Mouse (Mus musculus) right cerebral cortex, postnatal 36 days (tissue): ENCODE data around the gene Tgfbi.

ENCODE experiments used
- DNase-seq, 2 experiments: peaks; one replicate each; pipeline ENCODE4 v3.0.0; 2022; ENCODE audit warnings: low spot score in 2 of 2, mixed read lengths in 1 of 2

Tgfbi gene

DNA sequence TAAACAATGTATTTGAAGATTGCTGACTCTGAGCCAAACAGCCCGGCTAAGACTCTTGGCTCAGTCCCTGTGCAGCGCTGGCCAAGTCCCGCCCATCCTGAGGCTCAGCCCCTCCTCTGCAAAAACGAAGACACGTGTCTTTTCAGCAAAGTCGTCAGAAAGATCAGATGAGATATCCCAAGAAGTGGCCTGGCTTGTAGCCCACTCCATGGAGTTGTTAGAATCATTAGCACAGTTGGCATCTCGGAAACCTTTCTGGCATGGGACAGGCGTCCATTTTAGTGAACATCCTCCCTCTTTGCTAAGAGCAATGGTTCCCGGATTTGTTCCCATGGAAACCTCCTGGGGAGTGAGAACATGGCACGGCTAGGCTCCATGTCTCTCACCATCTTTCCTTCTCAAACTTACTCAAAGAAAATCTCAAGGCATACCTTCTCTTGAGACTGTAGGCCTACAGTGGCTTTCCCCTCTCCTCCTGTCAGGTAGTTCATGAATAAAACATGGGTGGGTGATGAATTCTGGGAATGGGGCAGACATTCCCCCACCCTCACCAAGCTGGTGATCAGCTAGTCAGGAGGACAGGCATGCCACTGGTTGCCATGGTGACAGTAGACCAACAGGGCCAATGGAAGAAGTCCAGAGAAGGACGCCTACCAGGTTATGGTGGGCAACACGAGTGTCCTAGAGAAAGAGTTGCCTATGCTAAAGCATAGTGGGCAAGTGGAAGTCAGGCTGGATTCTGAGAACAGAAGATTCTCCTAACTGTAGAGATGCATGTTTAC lies 11.3 kb upstream of the Tgfbi start:
- DNase-seq: no peak

DNA sequence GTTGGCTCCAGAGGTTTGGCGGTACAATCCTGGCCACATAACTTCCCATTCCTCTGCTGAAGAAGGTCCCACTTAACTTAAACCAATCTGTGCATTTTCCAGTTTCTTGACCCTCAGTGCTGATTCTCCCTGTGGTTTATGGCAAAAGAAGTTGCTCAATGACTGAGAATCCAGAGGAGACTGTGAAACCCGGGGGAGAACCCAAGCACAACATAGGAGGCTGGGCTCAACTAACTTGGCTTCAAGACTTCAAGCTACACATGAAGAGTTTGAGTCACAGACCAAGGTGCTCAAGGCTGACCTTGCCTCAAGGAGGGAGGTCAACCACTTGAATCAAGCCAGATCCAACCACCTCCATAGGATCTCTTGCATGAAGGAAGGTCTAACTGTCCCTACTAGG lies 9.8 kb upstream of the Tgfbi start:
- no peak for DNase-seq

DNA sequence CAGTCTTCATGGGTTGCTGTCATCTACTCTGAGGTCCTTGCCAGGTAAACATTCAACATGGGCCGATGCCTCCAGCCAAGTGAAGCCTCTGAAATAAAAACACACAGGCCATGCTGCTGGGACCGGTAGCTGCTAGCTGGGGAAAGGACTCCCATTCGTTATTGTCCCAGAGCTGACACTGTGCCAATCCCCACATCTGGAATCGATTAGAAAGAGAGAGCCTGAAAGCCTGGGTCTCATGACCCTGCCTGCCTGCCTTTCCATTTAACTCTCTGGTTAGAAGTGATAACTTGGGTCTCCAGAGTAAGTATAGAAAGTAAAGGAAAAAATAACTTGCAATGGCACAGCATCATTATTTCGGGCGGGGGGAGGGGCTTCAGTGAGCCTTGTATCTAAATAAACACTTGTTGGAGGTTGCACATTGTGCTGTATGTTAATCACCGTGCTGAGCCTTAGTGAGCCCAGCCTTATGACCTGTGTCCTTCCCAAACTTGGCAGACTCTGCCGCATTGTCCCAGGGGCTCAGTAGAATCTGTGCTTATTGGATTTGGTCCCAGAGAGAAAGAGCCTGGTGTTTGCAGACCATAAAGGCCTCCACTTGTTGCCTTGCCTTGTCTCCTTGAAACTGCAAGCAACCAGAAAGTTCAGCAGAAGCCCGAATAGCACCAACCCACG lies 9.0 kb upstream of the Tgfbi start:
- no peak for DNase-seq

DNA sequence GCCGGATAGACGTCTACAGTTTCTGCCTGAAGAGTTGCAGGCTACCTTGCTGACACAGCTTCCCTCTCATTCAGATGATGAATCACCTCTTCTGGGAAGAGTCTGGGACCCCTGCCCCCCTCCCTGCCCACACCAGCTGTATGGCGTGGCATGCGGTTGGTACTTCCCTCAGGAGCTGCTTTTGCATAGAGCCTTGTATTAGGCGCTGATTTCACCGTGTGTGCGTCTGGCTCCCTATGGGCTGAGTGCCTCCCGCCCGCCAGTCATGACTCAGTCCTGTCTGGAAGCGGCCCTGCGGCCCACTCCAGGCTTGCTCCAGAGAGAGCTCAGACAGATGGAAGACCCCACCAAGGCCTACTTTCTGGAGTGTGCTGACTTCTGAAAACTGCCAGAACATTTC lies 8.1 kb upstream of the Tgfbi start:
- DNase-seq: no peak

DNA sequence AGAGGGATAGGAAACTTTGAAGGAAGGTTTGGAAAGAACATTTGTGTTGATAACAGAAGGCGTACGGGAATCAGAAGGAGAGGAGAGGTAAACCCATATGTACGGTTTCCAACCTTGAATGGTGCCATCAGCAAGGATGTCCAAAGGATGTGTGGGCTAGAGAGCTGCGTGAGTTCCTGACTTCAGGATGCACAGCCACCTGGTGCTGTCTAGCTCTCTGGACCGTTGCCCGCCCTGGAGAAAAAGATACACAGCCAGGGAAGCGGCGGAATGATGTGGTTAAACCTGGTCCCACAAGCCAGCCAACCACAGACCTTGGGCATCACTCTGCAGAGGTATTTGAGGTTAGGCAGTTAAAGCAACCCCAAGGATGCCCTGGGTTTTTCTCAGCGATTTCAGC lies 3.8 kb upstream of the Tgfbi start:
- no peak for DNase-seq

DNA sequence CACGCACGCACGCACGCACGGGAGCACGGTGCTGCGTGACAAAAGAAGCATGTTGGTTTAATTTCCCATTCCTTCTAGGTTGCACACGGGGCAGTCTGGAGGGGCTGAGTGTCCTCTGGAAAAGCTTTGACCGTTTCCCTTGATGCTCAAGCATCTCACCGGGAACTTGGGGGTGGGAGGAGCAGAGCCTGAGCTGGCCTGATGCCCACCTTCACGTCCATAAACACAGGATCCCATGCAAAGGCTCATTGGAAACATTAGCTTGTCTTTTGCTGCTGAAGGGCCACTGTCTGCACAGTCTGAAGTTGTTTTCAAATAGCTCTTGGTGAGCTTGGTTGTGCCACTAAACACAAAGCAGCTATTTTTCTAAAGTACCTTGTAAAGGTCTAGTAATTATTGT lies 2.6 kb upstream of the Tgfbi start:
- DNase-seq: no peak

DNA sequence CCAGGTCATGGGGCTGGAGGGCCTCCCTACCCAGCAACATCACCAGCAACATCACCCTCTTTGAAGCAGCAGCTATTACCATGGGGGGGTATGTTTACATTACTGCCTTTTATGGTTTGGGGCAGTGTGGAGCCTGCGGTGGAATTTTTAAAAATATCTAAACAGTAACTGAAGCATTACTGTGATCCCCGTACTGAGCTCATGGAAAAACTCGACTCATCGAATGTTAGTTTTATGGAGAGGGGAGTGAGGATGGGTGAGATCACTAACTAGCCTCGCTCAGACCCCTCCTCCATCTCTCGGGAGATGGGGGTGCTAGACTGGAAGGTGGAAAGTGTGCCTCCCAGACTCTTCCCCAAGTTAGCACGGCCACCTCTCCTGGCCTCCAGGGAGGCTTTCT lies 2.1 kb upstream of the Tgfbi start:
- no peak for DNase-seq

DNA sequence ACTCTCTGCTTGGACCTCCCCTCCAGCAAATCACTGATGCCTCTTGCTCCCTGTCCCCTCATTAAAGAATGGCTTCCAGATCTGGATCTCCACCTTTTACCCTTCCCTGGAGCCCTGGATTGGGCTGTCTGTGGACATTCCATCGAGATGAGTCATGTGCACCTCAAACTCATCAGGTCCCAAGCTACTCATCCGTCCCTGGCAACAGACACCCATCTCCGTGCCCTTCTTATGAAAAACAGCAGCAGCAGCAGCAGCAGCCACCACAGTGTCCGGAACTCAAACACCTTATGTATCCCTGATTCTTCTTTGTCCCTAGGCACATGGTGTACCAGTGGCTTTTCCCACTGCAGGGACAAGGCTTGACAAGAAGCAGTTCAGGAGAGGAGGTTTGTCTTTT lies 1.5 kb upstream of the Tgfbi start:
- no peak for DNase-seq

DNA sequence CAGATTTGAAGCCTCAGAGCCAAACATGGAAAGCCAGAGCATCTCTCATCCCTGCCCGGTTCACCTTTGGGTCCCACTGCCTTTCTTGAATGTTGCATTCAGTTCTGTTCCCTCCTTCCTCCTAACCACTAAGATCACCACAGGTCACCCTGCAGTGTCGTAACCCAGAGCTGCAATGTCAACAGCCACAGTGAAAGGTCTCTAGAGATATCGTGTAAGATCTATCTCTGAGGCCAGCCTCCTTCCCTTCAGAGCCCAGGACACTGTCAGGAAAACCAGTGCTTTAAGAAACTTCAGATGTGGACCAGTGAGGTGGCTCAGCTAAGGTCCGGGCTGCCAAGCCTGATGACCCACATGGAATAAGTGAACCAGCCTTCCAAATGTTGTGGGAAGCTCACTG lies 1.8 kb downstream of the Tgfbi start:
- DNase-seq: no peak

DNA sequence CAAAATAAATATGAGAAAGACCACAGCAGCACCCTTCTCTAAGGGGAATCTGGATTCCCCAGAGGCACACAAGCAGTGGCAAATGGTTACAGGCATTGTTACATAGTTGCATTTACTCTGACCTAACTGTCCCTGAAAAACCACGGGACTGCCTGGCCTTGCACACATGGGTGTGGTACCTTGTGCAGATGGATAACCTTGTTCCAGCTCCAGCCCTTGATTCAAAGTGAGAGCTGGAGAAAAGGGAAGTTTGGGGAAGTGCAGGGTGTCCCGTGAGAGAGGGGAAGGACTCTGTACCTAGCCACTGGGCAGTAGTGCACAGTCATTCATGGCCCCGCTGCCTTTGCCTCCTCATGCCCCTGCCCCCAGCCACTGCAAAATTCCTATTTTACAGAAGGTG lies 2.4 kb downstream of the Tgfbi start:
- no peak for DNase-seq

DNA sequence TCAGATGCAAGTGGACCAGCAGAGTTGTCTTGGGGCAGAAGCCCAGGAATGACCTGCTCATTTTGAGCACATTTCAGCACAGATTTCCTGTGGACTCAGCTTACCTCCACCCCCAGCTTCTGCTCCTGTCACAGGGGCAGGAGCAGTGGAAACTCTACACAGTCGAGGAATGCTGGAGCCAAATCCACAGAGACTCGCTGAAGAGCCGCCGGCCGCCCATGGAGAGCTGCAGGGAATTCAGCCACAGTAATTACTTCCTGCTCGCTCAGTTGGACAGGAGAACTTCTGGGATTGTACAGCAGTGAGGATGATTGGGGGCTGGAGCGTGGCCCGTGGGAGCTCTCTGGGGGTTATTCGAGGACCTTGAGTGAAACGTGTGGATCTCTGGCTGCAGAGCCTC lies 3.0 kb downstream of the Tgfbi start:
- DNase-seq: no peak

DNA sequence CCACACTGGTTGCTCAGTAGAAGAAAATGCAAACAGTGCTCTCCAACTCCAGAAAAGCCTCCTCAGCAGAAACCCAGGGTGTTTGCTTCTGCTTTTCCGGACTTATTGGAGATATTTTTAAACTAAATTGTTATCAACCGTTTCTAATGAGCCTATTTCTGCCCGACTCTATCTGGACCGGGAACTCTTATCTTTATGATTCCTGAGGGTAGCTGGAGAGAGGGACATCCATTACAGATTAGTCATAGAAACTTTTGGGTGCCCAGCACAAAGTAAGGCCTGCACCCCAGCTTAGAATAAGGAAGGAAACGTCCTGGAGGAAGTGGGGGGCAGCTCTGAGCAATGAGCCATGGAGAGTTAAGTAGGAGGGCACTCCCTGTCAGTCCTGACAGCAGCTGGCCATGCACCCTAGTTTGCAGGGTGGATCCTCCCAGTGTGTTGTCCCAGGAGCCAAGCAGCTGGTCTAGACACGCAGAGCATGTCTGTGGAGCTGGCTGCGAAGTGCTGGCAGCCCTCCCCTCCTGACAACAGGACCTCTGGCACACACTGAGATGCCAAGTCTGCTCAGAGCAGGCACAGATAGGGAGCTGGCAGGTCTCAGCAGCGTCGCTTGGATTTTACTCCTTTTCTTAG lies 4.2 kb downstream of the Tgfbi start:
- DNase-seq: no peak

DNA sequence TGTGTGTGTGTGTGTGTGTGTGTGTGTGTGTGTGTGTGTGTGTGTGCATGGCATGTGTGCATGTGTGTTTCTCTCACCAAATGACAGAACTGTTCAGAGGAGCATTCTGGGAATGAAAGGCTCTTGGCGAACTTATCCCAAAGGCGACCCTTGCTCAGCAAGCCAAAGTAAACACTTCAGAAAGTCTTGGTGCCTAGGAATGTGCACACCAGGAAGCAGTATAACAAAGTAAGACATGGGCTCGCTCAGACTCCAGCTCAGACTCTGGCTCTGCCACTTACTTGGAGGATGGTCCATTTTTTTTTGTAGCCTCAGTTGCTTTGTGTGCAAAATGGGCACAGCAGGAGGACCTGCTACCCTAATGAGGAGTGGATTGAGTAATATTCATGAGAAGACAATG lies 5.4 kb downstream of the Tgfbi start:
- no peak for DNase-seq

DNA sequence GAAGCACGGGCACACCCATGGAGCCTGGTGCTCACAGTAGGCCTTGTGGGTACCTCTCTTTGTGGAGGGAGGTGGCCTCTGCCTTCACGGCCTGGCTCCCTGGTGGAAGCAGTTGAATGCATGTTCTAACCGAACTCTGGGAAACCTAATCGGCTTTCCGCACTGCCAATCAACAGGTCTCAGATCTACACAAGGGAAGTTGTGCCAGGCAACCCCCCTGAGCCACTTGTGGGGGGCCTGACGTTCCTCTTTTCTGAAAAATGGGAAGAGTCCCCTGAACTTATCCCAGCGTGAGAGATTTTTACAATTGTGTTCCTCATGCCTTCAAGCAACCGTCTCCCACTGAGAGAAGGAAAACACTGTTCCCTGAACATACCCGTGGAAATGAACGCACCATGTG lies 5.9 kb downstream of the Tgfbi start:
- DNase-seq: no peak

DNA sequence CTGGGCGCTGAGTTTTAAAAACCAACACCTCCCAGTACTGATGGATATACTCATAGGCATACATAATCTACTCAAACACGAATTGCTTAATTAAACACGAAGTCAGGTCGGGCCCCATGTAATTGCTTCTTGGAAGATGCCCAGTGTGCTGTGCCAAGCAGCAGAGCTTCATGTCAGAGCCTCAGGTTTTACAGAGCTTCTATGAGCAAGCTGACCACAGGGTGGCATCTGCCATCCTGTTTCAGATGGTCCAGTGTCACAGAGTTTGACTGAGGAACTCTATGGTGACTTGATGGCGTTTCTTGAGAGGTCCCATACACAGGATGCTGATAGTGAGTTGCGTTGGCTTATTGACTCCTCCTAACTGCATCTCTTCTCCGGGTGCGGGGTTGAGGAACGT lies 6.5 kb downstream of the Tgfbi start:
- no peak for DNase-seq

DNA sequence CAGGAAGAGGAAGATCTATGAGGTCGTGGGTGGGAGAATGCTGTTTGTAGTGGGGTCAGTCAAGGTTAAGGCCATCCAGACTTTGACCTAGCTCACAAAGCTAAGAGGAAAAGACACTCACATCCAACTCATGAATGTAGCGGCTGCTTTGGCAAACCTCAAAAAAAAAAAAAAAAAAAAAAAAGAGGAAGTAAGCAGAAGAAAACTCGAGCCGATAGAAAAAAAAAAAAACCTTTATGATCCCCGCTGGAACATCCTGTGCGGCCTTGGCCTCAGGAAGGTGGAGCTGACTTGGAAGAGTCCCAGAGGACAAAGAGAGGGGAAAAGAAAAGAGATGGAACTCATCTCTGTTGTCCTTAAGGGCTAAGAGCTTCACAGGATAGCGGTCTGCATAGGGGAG lies 7.1 kb downstream of the Tgfbi start:
- DNase-seq: no peak

DNA sequence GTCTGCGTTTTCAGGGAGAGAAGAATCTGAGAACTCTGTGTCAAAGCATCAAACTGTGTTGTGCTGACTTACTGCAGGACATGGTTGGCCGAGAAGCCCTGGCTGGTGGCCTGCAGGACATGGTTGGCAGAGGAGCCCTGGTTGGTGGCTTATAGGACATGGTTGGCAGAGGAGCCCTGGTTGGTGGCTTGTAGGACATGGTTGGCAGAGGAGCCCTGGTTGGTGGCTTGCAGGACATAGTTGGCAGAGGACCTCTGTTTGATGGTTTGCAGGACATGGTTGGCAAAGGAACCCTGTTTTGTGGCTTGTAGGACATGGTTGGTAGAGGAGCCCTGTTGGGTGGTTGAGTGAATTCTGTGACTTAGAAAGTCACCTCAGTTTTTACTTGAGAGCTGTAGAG lies 7.9 kb downstream of the Tgfbi start:
- no peak for DNase-seq

DNA sequence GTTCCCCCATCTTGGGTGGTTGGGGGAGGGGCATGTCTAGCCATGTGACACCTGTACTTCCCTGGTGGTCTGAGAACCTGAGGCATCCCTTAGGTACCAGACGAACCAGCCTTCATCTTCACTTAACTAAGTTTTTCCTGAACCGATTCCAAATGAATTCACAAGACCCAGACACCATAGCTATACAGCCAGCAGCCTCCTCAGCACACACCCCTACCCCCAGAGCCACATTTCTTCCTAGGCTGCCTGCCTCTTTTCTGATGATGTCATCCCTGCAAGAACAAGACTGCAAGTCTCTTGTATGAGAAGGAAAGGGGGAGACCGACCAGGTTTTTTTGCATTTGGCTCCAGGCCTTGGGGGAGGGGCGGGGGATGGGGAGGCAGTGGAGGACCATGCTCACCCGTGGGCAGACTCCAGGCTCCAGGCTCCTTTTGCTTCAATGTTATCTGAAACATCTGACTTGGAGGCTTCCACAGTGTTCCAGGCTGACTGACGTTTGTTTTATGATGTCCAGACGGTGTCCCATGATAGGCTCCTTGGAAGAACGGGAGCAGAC lies 13.0 kb downstream of the Tgfbi start:
- no peak for DNase-seq

DNA sequence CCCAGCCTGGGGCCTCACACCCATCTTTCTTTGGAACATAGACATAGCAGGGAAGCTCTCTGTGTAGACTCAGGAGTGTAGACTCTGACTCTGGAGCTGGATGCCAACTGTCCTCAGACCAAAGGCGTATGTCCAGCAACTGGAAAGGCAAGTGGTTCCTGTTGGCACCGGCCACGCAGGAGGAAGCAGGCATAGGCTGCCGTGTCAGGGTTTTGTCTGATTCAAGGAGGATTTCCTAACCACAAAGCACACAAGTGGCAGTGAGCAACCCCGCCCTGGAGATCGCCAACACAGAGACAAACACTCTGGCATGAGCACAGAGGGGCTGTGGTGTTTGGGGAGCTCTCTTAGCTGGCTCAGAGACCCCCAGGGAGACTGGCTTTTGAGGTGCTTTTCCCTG lies 17.2 kb downstream of the Tgfbi start:
- no peak for DNase-seq

DNA sequence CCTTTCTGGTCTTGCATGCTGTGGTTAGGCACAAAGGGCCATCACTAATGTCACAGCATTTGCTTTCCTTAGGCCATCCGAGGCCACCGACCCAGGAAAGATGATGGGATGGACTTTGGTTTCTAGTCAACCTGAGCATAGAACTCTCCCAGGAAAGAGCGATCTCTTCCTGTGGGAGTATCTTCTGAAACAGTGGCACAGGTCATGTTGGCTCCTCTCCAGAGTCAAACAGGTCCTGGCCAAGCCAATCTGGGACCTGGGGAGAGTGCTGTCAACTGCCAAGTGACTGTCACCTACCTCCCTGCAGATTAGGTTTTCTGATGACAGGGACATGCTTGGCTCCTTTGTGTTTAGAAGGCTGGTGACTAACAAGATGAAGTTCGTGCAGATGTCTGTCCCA lies 20.8 kb downstream of the Tgfbi start:
- DNase-seq: no peak

DNA sequence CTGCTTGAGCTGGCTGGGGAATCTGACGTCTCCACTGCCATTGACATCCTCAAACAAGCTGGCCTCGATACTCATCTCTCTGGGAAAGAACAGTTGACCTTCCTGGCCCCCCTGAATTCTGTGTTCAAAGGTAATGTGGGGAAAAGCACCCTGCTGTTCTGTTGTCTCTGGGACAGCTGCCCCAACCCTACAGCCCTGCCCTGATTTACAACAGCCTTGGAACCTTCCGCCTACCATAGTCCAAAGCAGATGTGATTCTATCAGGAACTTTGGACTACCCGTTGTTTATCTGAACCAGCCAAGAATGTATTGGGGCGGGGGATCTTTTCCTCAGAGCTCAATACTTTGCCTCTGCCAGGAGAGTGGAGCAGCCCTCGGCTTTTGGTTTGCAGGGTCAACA lies 21.2 kb downstream of the Tgfbi start:
- no peak for DNase-seq

DNA sequence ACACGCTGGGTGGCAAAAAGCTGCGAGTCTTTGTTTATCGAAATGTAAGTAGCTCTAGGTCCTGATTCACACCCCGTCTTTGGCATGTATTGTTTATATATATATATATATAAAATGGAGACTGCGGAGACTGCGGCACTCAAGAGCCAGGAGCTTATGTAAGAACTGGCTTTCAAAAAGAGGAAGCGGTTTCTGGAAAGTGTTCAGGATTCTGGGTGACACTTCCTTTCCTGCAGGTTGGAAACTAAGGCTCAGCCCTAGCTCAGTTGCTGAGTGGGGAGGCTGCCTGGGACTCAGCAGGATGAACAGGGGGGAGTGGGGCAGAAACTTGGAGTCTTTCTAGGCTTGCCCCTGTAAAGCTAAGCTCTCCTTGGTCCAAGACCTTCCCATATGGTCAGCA lies 22.0 kb downstream of the Tgfbi start:
- DNase-seq: no peak

DNA sequence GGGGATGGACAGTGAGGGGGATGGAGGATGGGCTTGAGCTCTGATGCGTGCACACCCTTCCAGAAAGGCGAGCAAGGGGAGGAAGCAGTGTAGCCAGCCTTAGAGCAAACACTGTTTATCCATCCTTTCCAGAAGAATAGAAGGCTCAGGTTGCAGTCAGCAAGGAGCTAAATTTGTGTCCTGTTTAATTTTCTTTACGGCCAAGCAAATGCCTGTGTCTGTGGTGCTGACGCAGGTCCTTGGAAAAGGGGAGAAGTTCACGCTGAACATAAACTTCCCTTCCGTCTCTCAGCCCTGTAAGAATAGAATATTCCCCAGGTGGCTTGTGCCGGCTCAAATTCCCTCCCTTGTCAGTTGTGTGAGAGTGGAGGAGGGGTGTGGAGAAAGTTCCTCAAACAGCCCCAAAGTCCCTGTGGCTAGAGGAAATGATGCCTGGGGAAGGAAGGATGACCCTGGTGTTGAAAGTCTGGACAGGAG lies 24.9 kb downstream of the Tgfbi start:
- no peak for DNase-seq
